Mouse (Mus musculus): Measurements from ENCODE around the gene Fgfr2. TPM values are rescaled to one million over a fixed set of nuclear protein-coding genes. Genes with fewer than 3 reads are reported as not detected.

The Fgfr2 gene
- polyA plus RNA-seq, 1 experiment from 2014 or later, result 86.9 TPM

GRCm38 (mm10) chr7:133113185-133113895, 9.8 kb downstream of the Fgfr2 start:
- Histone ChIP-seq H3K27ac (ENCODE audit: low read depth, low read length) (no peak overlapping the region), H3K4me3 (ENCODE audit: low read depth, low read length) (no peak overlapping the region), H3K36me3 (ENCODE audit: control insufficient read depth, insufficient read depth, low read length) (no peaks in the 10 kb centered on the region; the same call in 1 of the 2 replicates), H3K9me3 (ENCODE audit: control insufficient read depth, low read length) (no peaks in the 10 kb centered on the region), H3K9ac (ENCODE audit: low read length) (no peak overlapping the region), H3K4me2 (ENCODE audit: low read depth) (no peak overlapping the region), H3K4me1 (ENCODE audit: control insufficient read depth, insufficient read depth, low read length) (peaks cover 64% of the 10 kb centered on the region), H3K27me3 (ENCODE audit: control insufficient read depth, insufficient read depth, low read length) (no peaks in the 10 kb centered on the region)
- DNase-seq (ENCODE audit: low spot score) (no peak), ATAC-seq (ENCODE audit: insufficient read depth, low FRiP score, low TSS enrichment) (no peak)
- 77% methylated on average over 8 of the region's 8 CpGs for WGBS

- peaks cover 57% of the 10 kb centered on the region for H3K4me1 ChIP-seq (ENCODE audit: control insufficient read depth, insufficient read depth, low read length)
- no peak overlapping the region for H3K9ac ChIP-seq (ENCODE audit: low read length)
- H3K4me3 ChIP-seq (ENCODE audit: low read depth, low read length), result no peak overlapping the region
- H3K27me3 ChIP-seq (ENCODE audit: control insufficient read depth, insufficient read depth, low read length), result no peaks in the 10 kb centered on the region
- 20% methylated on average over 6 of the region's 6 CpGs for WGBS
- DNase-seq (ENCODE audit: low spot score), result no peak
- H3K9me3 ChIP-seq (ENCODE audit: control insufficient read depth, low read length), result no peaks in the 10 kb centered on the region
- H3K27ac ChIP-seq (ENCODE audit: low read depth, low read length), result 0 out of 2 replicates have a peak overlapping the region, but pooled peaks have one; percentile 20
- no peaks in the 10 kb centered on the region; the same call in 1 of the 2 replicates for H3K36me3 ChIP-seq (ENCODE audit: control insufficient read depth, insufficient read depth, low read length)
- no peak overlapping the region for H3K4me2 ChIP-seq (ENCODE audit: low read depth)
- peak; percentile 42; the same call in 1 of the 2 replicates for ATAC-seq (ENCODE audit: insufficient read depth, low FRiP score, low TSS enrichment)
Measured at GRCm38 (mm10) chr7:133112351-133112831, 10.8 kb downstream of the Fgfr2 start.

GRCm38 (mm10) chr7:133109442-133109841, 13.7 kb downstream of the Fgfr2 start:
- no peak overlapping the region for H3K4me2 ChIP-seq (ENCODE audit: low read depth)
- 94% methylated on average over 4 of the region's 4 CpGs for WGBS
- DNase-seq (ENCODE audit: low spot score) (no peak), ATAC-seq (ENCODE audit: insufficient read depth, low FRiP score, low TSS enrichment) (no peak)
- H3K4me3 ChIP-seq (ENCODE audit: low read depth, low read length), result no peak overlapping the region
- no peak overlapping the region for H3K27ac ChIP-seq (ENCODE audit: low read depth, low read length)
- peaks cover 31% of the 10 kb centered on the region for H3K4me1 ChIP-seq (ENCODE audit: control insufficient read depth, insufficient read depth, low read length)
- no peaks in the 10 kb centered on the region for H3K27me3 ChIP-seq (ENCODE audit: control insufficient read depth, insufficient read depth, low read length)
- H3K36me3 ChIP-seq (ENCODE audit: control insufficient read depth, insufficient read depth, low read length), result no peaks in the 10 kb centered on the region; the same call in 1 of the 2 replicates
- H3K9me3 ChIP-seq (ENCODE audit: control insufficient read depth, low read length), result no peaks in the 10 kb centered on the region
- no peak overlapping the region for H3K9ac ChIP-seq (ENCODE audit: low read length)

- Histone ChIP-seq H3K27me3 (ENCODE audit: control insufficient read depth, insufficient read depth, low read length) (no peaks in the 10 kb centered on the region), H3K27ac (ENCODE audit: low read depth, low read length) (no peak overlapping the region), H3K4me3 (ENCODE audit: low read depth, low read length) (no peak overlapping the region), H3K4me1 (ENCODE audit: control insufficient read depth, insufficient read depth, low read length) (peaks cover 24% of the 10 kb centered on the region), H3K4me2 (ENCODE audit: low read depth) (no peak overlapping the region), H3K36me3 (ENCODE audit: control insufficient read depth, insufficient read depth, low read length) (no peaks in the 10 kb centered on the region; the same call in 1 of the 2 replicates), H3K9ac (ENCODE audit: low read length) (no peak overlapping the region), H3K9me3 (ENCODE audit: control insufficient read depth, low read length) (no peaks in the 10 kb centered on the region)
- WGBS, result 94% methylated on average over 2 of the region's 2 CpGs
- no peak for DNase-seq (ENCODE audit: low spot score)
- no peak for ATAC-seq (ENCODE audit: insufficient read depth, low FRiP score, low TSS enrichment)
Measured at GRCm38 (mm10) chr7:133108695-133109094, 14.5 kb downstream of the Fgfr2 start.

GRCm38 (mm10) chr7:133102578-133102977, 20.6 kb downstream of the Fgfr2 start:
- H3K4me3 ChIP-seq (ENCODE audit: low read depth, low read length), result no peak overlapping the region
- ATAC-seq (ENCODE audit: insufficient read depth, low FRiP score, low TSS enrichment) (no peak), DNase-seq (ENCODE audit: low spot score) (no peak)
- WGBS, result 69% methylated on average over 3 of the region's 3 CpGs
- H3K4me2 ChIP-seq (ENCODE audit: low read depth), result no peak overlapping the region
- H3K36me3 ChIP-seq (ENCODE audit: control insufficient read depth, insufficient read depth, low read length), result no peaks in the 10 kb centered on the region
- H3K27me3 ChIP-seq (ENCODE audit: control insufficient read depth, insufficient read depth, low read length), result no peaks in the 10 kb centered on the region
- H3K27ac ChIP-seq (ENCODE audit: low read depth, low read length), result no peak overlapping the region
- peaks cover 18% of the 10 kb centered on the region for H3K4me1 ChIP-seq (ENCODE audit: control insufficient read depth, insufficient read depth, low read length)
- H3K9me3 ChIP-seq (ENCODE audit: control insufficient read depth, low read length), result no peaks in the 10 kb centered on the region
- no peak overlapping the region for H3K9ac ChIP-seq (ENCODE audit: low read length)

GRCm38 (mm10) chr7:133101070-133101469, 22.1 kb downstream of the Fgfr2 start:
- no peak for DNase-seq (ENCODE audit: low spot score)
- Histone ChIP-seq H3K27me3 (ENCODE audit: control insufficient read depth, insufficient read depth, low read length) (no peaks in the 10 kb centered on the region), H3K4me2 (ENCODE audit: low read depth) (no peak overlapping the region), H3K4me1 (ENCODE audit: control insufficient read depth, insufficient read depth, low read length) (peaks cover 18% of the 10 kb centered on the region), H3K4me3 (ENCODE audit: low read depth, low read length) (no peak overlapping the region), H3K27ac (ENCODE audit: low read depth, low read length) (no peak overlapping the region), H3K36me3 (ENCODE audit: control insufficient read depth, insufficient read depth, low read length) (no peaks in the 10 kb centered on the region), H3K9me3 (ENCODE audit: control insufficient read depth, low read length) (no peaks in the 10 kb centered on the region), H3K9ac (ENCODE audit: low read length) (no peak overlapping the region)
- no peak for ATAC-seq (ENCODE audit: insufficient read depth, low FRiP score, low TSS enrichment)
- 81% methylated on average over 6 of the region's 6 CpGs for WGBS

GRCm38 (mm10) chr7:133100178-133100577, 23.0 kb downstream of the Fgfr2 start:
- H3K27ac ChIP-seq (ENCODE audit: low read depth, low read length), result no peak overlapping the region
- WGBS, result 66% methylated on average over 6 of the region's 6 CpGs
- no peaks in the 10 kb centered on the region for H3K27me3 ChIP-seq (ENCODE audit: control insufficient read depth, insufficient read depth, low read length)
- no peak overlapping the region for H3K9ac ChIP-seq (ENCODE audit: low read length)
- no peaks in the 10 kb centered on the region for H3K36me3 ChIP-seq (ENCODE audit: control insufficient read depth, insufficient read depth, low read length)
- H3K4me2 ChIP-seq (ENCODE audit: low read depth), result no peak overlapping the region
- DNase-seq (ENCODE audit: low spot score) (no peak), ATAC-seq (ENCODE audit: insufficient read depth, low FRiP score, low TSS enrichment) (no peak)
- no peak overlapping the region for H3K4me3 ChIP-seq (ENCODE audit: low read depth, low read length)
- peaks cover 18% of the 10 kb centered on the region for H3K4me1 ChIP-seq (ENCODE audit: control insufficient read depth, insufficient read depth, low read length)
- H3K9me3 ChIP-seq (ENCODE audit: control insufficient read depth, low read length), result no peaks in the 10 kb centered on the region

GRCm38 (mm10) chr7:133099266-133099665, 23.9 kb downstream of the Fgfr2 start:
- no peak for ATAC-seq (ENCODE audit: insufficient read depth, low FRiP score, low TSS enrichment)
- Histone ChIP-seq H3K4me1 (ENCODE audit: control insufficient read depth, insufficient read depth, low read length) (peaks cover 18% of the 10 kb centered on the region), H3K9me3 (ENCODE audit: control insufficient read depth, low read length) (no peaks in the 10 kb centered on the region), H3K4me3 (ENCODE audit: low read depth, low read length) (no peak overlapping the region), H3K4me2 (ENCODE audit: low read depth) (no peak overlapping the region), H3K27me3 (ENCODE audit: control insufficient read depth, insufficient read depth, low read length) (no peaks in the 10 kb centered on the region), H3K27ac (ENCODE audit: low read depth, low read length) (no peak overlapping the region), H3K9ac (ENCODE audit: low read length) (no peak overlapping the region), H3K36me3 (ENCODE audit: control insufficient read depth, insufficient read depth, low read length) (no peaks in the 10 kb centered on the region)
- WGBS, result 71% methylated on average over 4 of the region's 4 CpGs
- DNase-seq (ENCODE audit: low spot score), result no peak
